Mouse (Mus musculus) ES-Bruce4 (cell line): ENCODE measurements around the gene Trmt2b.

ENCODE experiments used
- CTCF ChIP-seq: IDR thresholded peaks from one replicate; pipeline ENCODE4 v1.8.1; 2011; ENCODE audit warnings: low read depth, low read length
- EP300 ChIP-seq: IDR thresholded peaks from 2 replicates; pipeline ENCODE4 v1.6.1; 2011; ENCODE audit warnings: low read depth, low read length; ENCODE audit not compliant: insufficient read depth
- POLR2A ChIP-seq: IDR thresholded peaks from one replicate; pipeline ENCODE4 v1.8.1; 2011; ENCODE audit warnings: low read length; ENCODE audit not compliant: insufficient read depth

DNA sequence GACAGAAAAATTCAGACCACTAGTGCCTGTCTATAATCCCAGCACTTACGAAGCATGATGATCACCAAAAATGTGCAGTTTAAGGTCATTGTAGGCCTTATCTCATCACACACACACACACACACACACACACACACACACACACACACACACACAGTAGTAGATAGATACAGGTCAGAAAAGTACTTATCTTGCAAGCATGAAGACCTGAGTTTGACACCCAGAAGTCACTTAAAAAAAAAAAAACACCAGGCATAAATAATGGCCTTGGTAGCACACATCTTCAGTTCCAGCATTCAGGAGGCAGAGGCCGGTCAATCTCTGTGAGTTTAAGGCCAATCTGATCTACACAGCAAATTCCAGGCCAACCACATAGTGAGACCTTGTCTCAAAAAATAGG is 10.5 kb upstream of the Trmt2b start:
- TF ChIP-seq CTCF = no peak
- no peak for TF ChIP-seq POLR2A
- TF ChIP-seq EP300 = no peak
